Mouse (Mus musculus) kidney, postnatal 10 days (tissue): ENCODE results near the gene Mfn2.
"Not testable (repeated sequence)": the region's sequence is repeated elsewhere in the genome, so short reads cannot be mapped to it uniquely, and the experiment has no call there.

Experiments used
- DNase-seq: peaks from one replicate; pipeline ENCODE4 v3.0.0; 2021; ENCODE audit warnings: mixed read lengths

The Mfn2 gene

GRCm38 (mm10) chr4:147867563-147868449 lies 36.7 kb downstream of the Mfn2 start:
- DNase-seq = no peak

GRCm38 (mm10) chr4:147866793-147867192 lies 37.7 kb downstream of the Mfn2 start:
- not testable (repeated sequence) for DNase-seq

- no peak for DNase-seq
These were observed 38.4 kb downstream of the Mfn2 start for GRCm38 (mm10) chr4:147866056-147866455.

GRCm38 (mm10) chr4:147865651-147866050 lies 38.9 kb downstream of the Mfn2 start:
- no peak for DNase-seq

GRCm38 (mm10) chr4:147862051-147862450 lies 42.5 kb downstream of the Mfn2 start:
- DNase-seq = no peak

- DNase-seq = no peak
These were observed 53.7 kb downstream of the Mfn2 start for GRCm38 (mm10) chr4:147850776-147851175.

GRCm38 (mm10) chr4:147848584-147848991 lies 55.9 kb downstream of the Mfn2 start:
- DNase-seq = no peak

GRCm38 (mm10) chr4:147847614-147848583 lies 56.6 kb downstream of the Mfn2 start, which contains the start of gene Zfp933:
Zfp933 (minus strand) TSS chr4:147848366.
- peak; percentile 71 for DNase-seq

GRCm38 (mm10) chr4:147842871-147843270 lies 61.6 kb downstream of the Mfn2 start:
- no peak for DNase-seq

GRCm38 (mm10) chr4:147839282-147839681 lies 65.2 kb downstream of the Mfn2 start:
- DNase-seq = not testable (repeated sequence)

- no peak for DNase-seq
These were observed 80.1 kb downstream of the Mfn2 start for GRCm38 (mm10) chr4:147824389-147824788.
